Mouse (Mus musculus) stomach, embryonic 15.5 days (tissue): ENCODE results near the gene Klra10. TPM values are rescaled to one million over a fixed set of nuclear protein-coding genes. Genes with fewer than 3 reads are reported as not detected.
"Not testable (repeated sequence)": the region's sequence is repeated elsewhere in the genome, so short reads cannot be mapped to it uniquely, and the experiment has no call there.

Experiments
- ATAC-seq: fragments of 200-750 bp; cut with Nextera tagmentation; 2 replicates; pipeline ENCODE4 v1.8.0; 2017; ENCODE audit warnings: low read depth, moderate number of reproducible peaks, moderate TSS enrichment; ENCODE audit not compliant: insufficient read depth, low FRiP score
- H3K27ac ChIP-seq: fragments of 300-500 bp; sonication (generic); 2 replicates; pipeline ENCODE4 v1.5.1; 2015; ENCODE audit warnings: mild to moderate bottlenecking, inconsistent platforms
- H3K27me3 ChIP-seq: fragments of 300-500 bp; sonication (generic); replicated peaks from 2 replicates; pipeline ENCODE4 v1.6.1; 2015; ENCODE audit warnings: inconsistent platforms
- H3K36me3 ChIP-seq: fragments of 300-500 bp; sonication (generic); 2 replicates; pipeline ENCODE4 v1.6.1; 2015; ENCODE audit warnings: inconsistent platforms
- H3K4me1 ChIP-seq: fragments of 300-500 bp; sonication (generic); 2 replicates; pipeline ENCODE4 v1.6.1; 2015; ENCODE audit warnings: inconsistent platforms
- H3K4me2 ChIP-seq: fragments of 300-500 bp; sonication (generic); 2 replicates; pipeline ENCODE4 v1.6.1; 2015; ENCODE audit warnings: mild to moderate bottlenecking, inconsistent platforms
- H3K4me3 ChIP-seq: fragments of 300-500 bp; sonication (generic); replicated peaks from 2 replicates; pipeline ENCODE4 v1.5.1; 2015; ENCODE audit warnings: inconsistent platforms
- H3K9ac ChIP-seq: fragments of 300-500 bp; sonication (generic); 2 replicates; pipeline ENCODE4 v1.6.1; 2015; ENCODE audit warnings: inconsistent platforms
- H3K9me3 ChIP-seq: fragments of 300-500 bp; sonication (generic); 2 replicates; pipeline ENCODE4 v1.6.1; 2016; ENCODE audit warnings: inconsistent platforms
- whole genome bisulfite sequencing: fragments of 180-500 bp; shearing (Covaris S2); methylation state at CpG from one replicate; pipeline ENCODE4 v1.1.7; 2015; 5-methylcytosine and 5-hydroxymethylcytosine counted together
- polyA plus RNA-seq: library from polyadenylated mRNA; unstranded; fragments of >200 nt; fragmentation: Nextera tagmentation; extraction: Ambion mirVana; gene quantifications from 2 replicates; pipeline ENCODE4 v1.2.1, GENCODE M21; 2015

Gene Klra10
- not detected in 2 replicates for polyA plus RNA-seq

- H3K4me1 ChIP-seq, H3K4me3 ChIP-seq, H3K9me3 ChIP-seq, H3K9ac ChIP-seq, H3K27ac ChIP-seq, H3K27me3 ChIP-seq, ATAC-seq, H3K4me2 ChIP-seq, H3K36me3 ChIP-seq: not testable (repeated sequence)
- WGBS: 60% methylated on average over 1 of the region's 1 CpGs
Observed at GRCm38 (mm10) chr6:130281828-130282227, at the start of gene Klra10. TSS of gene Klra10 (minus strand) at chr6:130281928.

- no peak for ATAC-seq
- no peaks in the 10 kb centered on the region for H3K27me3 ChIP-seq
- H3K4me1 ChIP-seq: no peaks in the 10 kb centered on the region
- H3K9ac ChIP-seq: no peak overlapping the region
- H3K9me3 ChIP-seq: no peaks in the 10 kb centered on the region
- H3K4me3 ChIP-seq: no peak overlapping the region
- H3K4me2 ChIP-seq: no peak overlapping the region
- no peaks in the 10 kb centered on the region for H3K36me3 ChIP-seq
- no peak overlapping the region for H3K27ac ChIP-seq
Observed at GRCm38 (mm10) chr6:130287984-130288649, 6.4 kb upstream of the Klra10 start.

- H3K4me1 ChIP-seq: no peaks in the 10 kb centered on the region
- no peak for ATAC-seq
- no peak overlapping the region for H3K4me3 ChIP-seq
- H3K27me3 ChIP-seq: no peaks in the 10 kb centered on the region
- 80% methylated on average over 2 of the region's 2 CpGs for WGBS
- H3K9ac ChIP-seq: no peak overlapping the region
- no peak overlapping the region for H3K27ac ChIP-seq
- H3K4me2 ChIP-seq: no peak overlapping the region
- H3K9me3 ChIP-seq: no peaks in the 10 kb centered on the region
- H3K36me3 ChIP-seq: no peaks in the 10 kb centered on the region
Observed at GRCm38 (mm10) chr6:130255326-130255725, 26.4 kb downstream of the Klra10 start.

- Histone ChIP-seq H3K4me1 (no peaks in the 10 kb centered on the region), H3K4me3 (no peak overlapping the region), H3K36me3 (no peaks in the 10 kb centered on the region), H3K27me3 (no peaks in the 10 kb centered on the region), H3K9ac (no peak overlapping the region), H3K9me3 (no peaks in the 10 kb centered on the region), H3K4me2 (no peak overlapping the region), H3K27ac (no peak overlapping the region)
- ATAC-seq: no peak
- WGBS: 63% methylated on average over 2 of the region's 2 CpGs
Observed at GRCm38 (mm10) chr6:130237536-130237935, 44.2 kb downstream of the Klra10 start.

GRCm38 (mm10) chr6:130236635-130237034 lies 45.1 kb downstream of the Klra10 start:
- H3K9ac ChIP-seq: no peak overlapping the region
- no peak overlapping the region for H3K4me3 ChIP-seq
- no peaks in the 10 kb centered on the region for H3K27me3 ChIP-seq
- WGBS: 48% methylated on average over 1 of the region's 1 CpGs
- no peak for ATAC-seq
- H3K4me1 ChIP-seq: no peaks in the 10 kb centered on the region
- H3K4me2 ChIP-seq: no peak overlapping the region
- H3K27ac ChIP-seq: no peak overlapping the region
- no peaks in the 10 kb centered on the region for H3K36me3 ChIP-seq
- no peaks in the 10 kb centered on the region for H3K9me3 ChIP-seq

- Histone ChIP-seq H3K27ac (no peak within 1 kb of the TSS), H3K9ac (no peak within 1 kb of the TSS), H3K36me3 (no peaks in the 10 kb centered on the region), H3K4me2 (no peak within 1 kb of the TSS), H3K4me3 (no peak within 1 kb of the TSS), H3K9me3 (no peaks in the 10 kb centered on the region), H3K27me3 (no peaks in the 10 kb centered on the region), H3K4me1 (no peaks in the 10 kb centered on the region)
- no peak for ATAC-seq
Observed at GRCm38 (mm10) chr6:130233222-130233621, 48.5 kb downstream of the Klra10 start, which contains the start of gene Klra7. TSS of gene Klra7 (minus strand) at chr6:130233322.

Other genes starting within 250 kb of the Klra10 start
- gene Klra4, start 214.7 kb downstream of the Klra10 start, polyA plus RNA-seq: not detected in 2 replicates
- not detected in 2 replicates for gene Klra8, start 152.0 kb downstream of the Klra10 start, polyA plus RNA-seq
- not detected in 2 replicates for gene Klra9, start 88.8 kb downstream of the Klra10 start, polyA plus RNA-seq
- gene Klra7, start 48.6 kb downstream of the Klra10 start, polyA plus RNA-seq: not detected in 2 replicates
- gene Klra3, start 55.6 kb upstream of the Klra10 start, polyA plus RNA-seq: not detected in 2 replicates
- not detected in 2 replicates for gene Klra1, start 104.9 kb upstream of the Klra10 start, polyA plus RNA-seq